ENCODE assay signal across 23 mouse cellular contexts in genomic region chr10:57282896-57283295, GRCm38 (mm10).
A peak's percentile ranks its signal among the peaks of the same experiment; 100 is the strongest.
DNase-seq lines count a peak whose midpoint lies in the region; ATAC-seq and TF ChIP-seq lines count a peak whose summit lies in the region.
"Had no signal": no experiment of that assay in that cellular context is flagged by ENCODE, and none has a peak within 500 bp of the region (broad histone marks: within the 10 kb centered on the region; RNA-seq: fewer than 3 reads in every experiment).

No protein-coding gene starts in this region.

- H3K36me3 ChIP-seq in hindbrain, embryonic 11.5 days (ENCODE audit: control insufficient read depth, insufficient read depth, low read length), result no peaks in the 10 kb centered on the region
- H3K36me3 ChIP-seq: forebrain, embryonic 10.5 days; heart, embryonic 12.5 days; heart, embryonic 15.5 days; hindbrain, embryonic 10.5 days; hindbrain, embryonic 15.5 days had no signal

- no peak overlapping the region for H3K9ac ChIP-seq in hindbrain, embryonic 11.5 days (ENCODE audit: low read depth, low read length)
- H3K9ac ChIP-seq: forebrain, embryonic 13.5 days; heart, embryonic 12.5 days; heart, embryonic 15.5 days; hindbrain, embryonic 15.5 days had no signal

- 85% methylated on average over 5 of the region's 5 CpGs for WGBS in hindbrain, embryonic 11.5 days

- intact Hi-C loops in gastrocnemius, adult 2 months (cut with DNase I), result no loop called here

- H3K4me3 ChIP-seq in gastrocnemius, adult 2 months, result no peak overlapping the region
- H3K4me3 ChIP-seq in hindbrain, embryonic 11.5 days (ENCODE audit: low read depth, low read length), result no peak overlapping the region
- H3K4me3 ChIP-seq: forebrain, embryonic 10.5 days; forebrain, embryonic 13.5 days; heart, embryonic 12.5 days; heart, embryonic 15.5 days; hindbrain, embryonic 10.5 days; hindbrain, embryonic 15.5 days had no signal

- TF ChIP-seq CTCF in gastrocnemius, adult 2 months (IDR thresholded peaks at IDR 0.05), result no peak

- no peaks in the 10 kb centered on the region for H3K27me3 ChIP-seq in hindbrain, embryonic 11.5 days (ENCODE audit: control insufficient read depth, insufficient read depth, low read length)
- H3K27me3 ChIP-seq: forebrain, embryonic 13.5 days; heart, embryonic 12.5 days; heart, embryonic 15.5 days; hindbrain, embryonic 15.5 days had no signal

- DNase-seq in adrenal gland, adult (ENCODE audit: inconsistent age in 2 of 2, low spot score in 1 of 2), result peak; percentile 5 to 52
- DNase-seq in adrenal gland, adult 18-20 months (ENCODE audit: low spot score in 2 of 2), result no peak
- peak; percentile 5 for DNase-seq in ovary, postnatal 14 days (ENCODE audit: low spot score)
- DNase-seq in ovary, postnatal 36 days (ENCODE audit: low spot score), result no peak
- peak; percentile 42 for DNase-seq in gastrocnemius, adult 2 months
- DNase-seq in skeletal muscle tissue, adult 2 months (ENCODE audit: low read depth, low spot score), result peak; percentile 60
- DNase-seq in layer of hippocampus, postnatal 10 days (ENCODE audit: low spot score in 2 of 2), result no peak
- no peak for DNase-seq in hindbrain, embryonic 11.5 days (ENCODE audit: low spot score)
- DNase-seq: adrenal gland, adult 8-10 months; adrenal gland, postnatal 25 days; cerebellum, adult 18-20 months; cerebellum, adult 9-10 months; cerebellum, postnatal 14 days; heart, postnatal 10 days; heart, postnatal 36 days had no signal

- no peak overlapping the region for H3K27ac ChIP-seq in gastrocnemius, adult 2 months
- H3K27ac ChIP-seq in hindbrain, embryonic 11.5 days (ENCODE audit: low read depth, low read length), result no peak overlapping the region
- H3K27ac ChIP-seq: forebrain, embryonic 10.5 days; forebrain, embryonic 13.5 days; heart, embryonic 15.5 days; hindbrain, embryonic 10.5 days; hindbrain, embryonic 15.5 days had no signal

- no peak for ATAC-seq in hindbrain, embryonic 11.5 days (ENCODE audit: low FRiP score)
- ATAC-seq: activated CD4-positive, CD25-positive, alpha-beta regulatory T cell, adult 4 months; forebrain, embryonic 13.5 days; forebrain, embryonic 16.5 days had no signal

- H3K9me3 ChIP-seq in hindbrain, embryonic 11.5 days (ENCODE audit: control insufficient read depth, low read length), result no peaks in the 10 kb centered on the region
- H3K9me3 ChIP-seq: forebrain, embryonic 10.5 days; forebrain, embryonic 13.5 days; heart, embryonic 12.5 days; heart, embryonic 15.5 days; hindbrain, embryonic 10.5 days; hindbrain, embryonic 15.5 days had no signal

- no peaks in the 10 kb centered on the region for H3K4me1 ChIP-seq in hindbrain, embryonic 11.5 days (replicated peaks; ENCODE audit: control insufficient read depth, insufficient read depth, low read length)
- H3K4me1 ChIP-seq: forebrain, embryonic 10.5 days; forebrain, embryonic 13.5 days; heart, embryonic 12.5 days; heart, embryonic 15.5 days; hindbrain, embryonic 10.5 days; hindbrain, embryonic 15.5 days had no signal

- H3K4me2 ChIP-seq in hindbrain, embryonic 11.5 days (replicated peaks; ENCODE audit: low read depth, low read length), result no peak overlapping the region
- H3K4me2 ChIP-seq: forebrain, embryonic 13.5 days; heart, embryonic 12.5 days; heart, embryonic 15.5 days; hindbrain, embryonic 15.5 days had no signal

Comparison
In these comparisons a context has a peak if more than half of its experiments do, and no peak if none do; other contexts are left out.
1. DNase-seq: peak in adrenal gland, adult (2 of 2), ovary, postnatal 14 days (single experiment), gastrocnemius, adult 2 months (single experiment) and skeletal muscle tissue, adult 2 months (single experiment); none in adrenal gland, adult 18-20 months (0 of 2), ovary, postnatal 36 days (single experiment), layer of hippocampus, postnatal 10 days (0 of 2) and hindbrain, embryonic 11.5 days (single experiment).